16 mouse cellular contexts compared by ENCODE assay signal in genomic region chr2:135853085-135853484, GRCm38 (mm10).
A peak's percentile ranks its signal among the peaks of the same experiment; 100 is the strongest.
DNase-seq lines count a peak whose midpoint lies in the region.
"Had no signal": no experiment of that assay in that cellular context is flagged by ENCODE, and none has a peak within 500 bp of the region (broad histone marks: within the 10 kb centered on the region; RNA-seq: fewer than 3 reads in every experiment).

No protein-coding gene starts in this region.

- DNase-seq in adrenal gland, adult 8-10 months: peak; percentile 25
- DNase-seq in adrenal gland, postnatal 25 days: no peak
- DNase-seq in lung, adult 18-20 months: peak; percentile 65 to 75
- no peak for DNase-seq in lung, postnatal 4 days
- peak; percentile 81 for DNase-seq in lung, postnatal 25 days (ENCODE audit: low spot score)
- DNase-seq in layer of hippocampus, adult 9-11 months: no peak
- no peak for DNase-seq in cerebellum, postnatal 14 days
- DNase-seq: adrenal gland, postnatal 10 days; cerebellum, adult 9-11 months; forebrain, postnatal 0 days; heart, postnatal 10 days; kidney, adult 11 months; layer of hippocampus, postnatal 36 days; retina, postnatal 1 day; right cerebral cortex, postnatal 4 days; thymus, postnatal 14 days had no signal

Comparison
In these comparisons a context has a peak if more than half of its experiments do, and no peak if none do; other contexts are left out.
1. DNase-seq: peak in adrenal gland, adult 8-10 months (single experiment), lung, adult 18-20 months (2 of 2) and lung, postnatal 25 days (single experiment); none in adrenal gland, postnatal 25 days (single experiment), lung, postnatal 4 days (0 of 2), layer of hippocampus, adult 9-11 months (single experiment) and cerebellum, postnatal 14 days (0 of 2).